Mouse (Mus musculus) embryonic facial prominence, embryonic 11.5 days (tissue): Measurements from ENCODE around the gene Lce3e. TPM values are rescaled to one million over a fixed set of nuclear protein-coding genes. Genes with fewer than 3 reads are reported as not detected.

Source experiments
- ATAC-seq: fragments of 200-750 bp; cut with Nextera tagmentation; replicated peaks from 2 replicates; pipeline ENCODE4 v1.8.0; 2017; ENCODE audit warnings: low read depth; ENCODE audit not compliant: insufficient number of reproducible peaks, low FRiP score, low TSS enrichment
- DNase-seq: peaks from one replicate; pipeline ENCODE4 v3.0.0-alpha.2; 2015; ENCODE audit warnings: low spot score
- H3K27ac ChIP-seq: fragments of 300-500 bp; sonication (generic); replicated peaks from 2 replicates; pipeline ENCODE4 v1.5.1; 2014; ENCODE audit warnings: mild to moderate bottlenecking, low read depth, low read length, control low read depth
- H3K27me3 ChIP-seq: fragments of 300-500 bp; sonication (generic); 2 replicates; pipeline ENCODE4 v1.6.1; 2014; ENCODE audit warnings: mild to moderate bottlenecking, low read length, moderate library complexity, mixed read lengths; ENCODE audit not compliant: control insufficient read depth, insufficient read depth
- H3K36me3 ChIP-seq: fragments of 300-500 bp; sonication (generic); replicated peaks from 2 replicates; pipeline ENCODE4 v1.6.1; 2014; ENCODE audit warnings: low read depth, mild to moderate bottlenecking, low read length, moderate library complexity, mixed read lengths; ENCODE audit not compliant: control insufficient read depth, insufficient read depth
- H3K4me1 ChIP-seq: fragments of 300-500 bp; sonication (generic); 2 replicates; pipeline ENCODE4 v1.6.1; 2014; ENCODE audit warnings: low read length, mixed read lengths; ENCODE audit not compliant: control insufficient read depth, insufficient read depth
- H3K4me2 ChIP-seq: fragments of 300-500 bp; sonication (generic); 2 replicates; pipeline ENCODE4 v1.6.1; 2014; ENCODE audit warnings: low read depth, mild to moderate bottlenecking, control low read depth, low read length, moderate library complexity
- H3K4me3 ChIP-seq: fragments of 300-500 bp; sonication (generic); 2 replicates; pipeline ENCODE4 v1.5.1; 2014; ENCODE audit warnings: low read depth, low read length, control low read depth
- H3K9ac ChIP-seq: fragments of 300-500 bp; sonication (generic); replicated peaks from 2 replicates; pipeline ENCODE4 v1.6.1; 2014; ENCODE audit warnings: mild to moderate bottlenecking, control low read depth, low read length
- H3K9me3 ChIP-seq: fragments of 300-500 bp; sonication (generic); replicated peaks from 2 replicates; pipeline ENCODE4 v1.6.1; 2016; ENCODE audit warnings: mild to moderate bottlenecking, low read length, inconsistent platforms, mixed read lengths; ENCODE audit not compliant: control insufficient read depth
- WGBS: fragments of 180-500 bp; shearing (Covaris S2); extraction: QIAGEN DNeasy Blood & Tissue Kit; methylation state at CpG from one replicate; pipeline ENCODE4 v1.1.7; 2014; 5-methylcytosine and 5-hydroxymethylcytosine counted together
- polyA plus RNA-seq: library from polyadenylated mRNA; unstranded; fragments of >200 nt; fragmentation: Nextera tagmentation; extraction: Ambion mirVana; gene quantifications from 2 replicates; pipeline ENCODE4 v1.2.1, GENCODE M21; 2014

Lce3e gene
- polyA plus RNA-seq, 1 experiment from 2014 or later = not detected

DNA sequence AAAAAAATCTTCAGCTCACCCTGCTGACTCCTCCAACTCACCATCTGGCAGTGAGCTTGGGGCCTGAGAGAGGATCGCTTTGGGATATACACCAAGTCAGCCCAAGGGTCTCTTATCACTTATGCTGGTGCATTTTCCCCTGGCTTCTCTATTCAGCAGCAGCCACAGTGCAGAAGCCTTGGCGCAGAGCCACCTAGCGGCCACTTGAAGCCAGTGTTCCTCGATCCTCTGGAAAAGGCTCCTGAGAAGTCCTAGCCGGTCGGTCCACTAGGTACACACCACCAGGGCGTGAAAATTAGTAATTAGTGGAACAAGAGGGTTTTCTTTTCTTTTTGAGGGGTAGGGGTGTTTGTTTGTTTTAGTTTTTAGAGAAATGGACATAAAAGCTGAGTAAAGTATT, 31.8 kb downstream of the Lce3e start:
- no peak overlapping the region for H3K4me2 ChIP-seq
- H3K9me3 ChIP-seq = no peaks in the 10 kb centered on the region
- peak; percentile 87 for ATAC-seq
- no peak overlapping the region for H3K27ac ChIP-seq
- no peaks in the 10 kb centered on the region for H3K27me3 ChIP-seq
- no peak overlapping the region for H3K9ac ChIP-seq
- WGBS = 5% methylated on average over 7 of the region's 7 CpGs
- DNase-seq = peak; percentile 86
- no peak overlapping the region for H3K4me3 ChIP-seq
- H3K36me3 ChIP-seq = no peaks in the 10 kb centered on the region
- no peaks in the 10 kb centered on the region for H3K4me1 ChIP-seq

DNA sequence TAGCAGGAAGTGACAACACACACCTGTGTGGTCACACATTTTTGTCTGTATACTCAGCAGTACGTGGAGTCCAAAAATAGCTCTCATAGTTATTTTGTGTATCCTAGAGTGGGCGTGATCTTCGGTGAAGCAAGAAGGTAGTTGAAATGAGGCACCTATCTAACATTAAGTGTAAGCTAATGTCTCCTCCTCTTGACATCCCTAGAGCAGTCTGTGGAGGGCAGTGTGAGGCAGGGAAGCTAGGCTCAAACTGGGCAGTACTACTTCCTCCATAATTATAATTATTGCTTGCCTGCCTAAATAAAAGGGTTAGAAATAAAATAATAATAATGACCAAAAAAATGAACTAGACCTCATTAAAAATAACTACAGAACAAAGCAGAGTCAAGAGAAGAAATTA, 33.8 kb downstream of the Lce3e start:
- DNase-seq = no peak
- no peak overlapping the region for H3K4me2 ChIP-seq
- H3K4me1 ChIP-seq = no peaks in the 10 kb centered on the region
- no peak for ATAC-seq
- H3K36me3 ChIP-seq = no peaks in the 10 kb centered on the region
- WGBS = 86% methylated on average over 3 of the region's 3 CpGs
- no peak overlapping the region for H3K27ac ChIP-seq
- no peaks in the 10 kb centered on the region for H3K9me3 ChIP-seq
- no peaks in the 10 kb centered on the region for H3K27me3 ChIP-seq
- H3K4me3 ChIP-seq = no peak overlapping the region
- no peak overlapping the region for H3K9ac ChIP-seq

- Histone ChIP-seq H3K9ac (no peak overlapping the region), H3K27ac (no peak overlapping the region), H3K4me2 (no peak overlapping the region), H3K9me3 (no peaks in the 10 kb centered on the region), H3K27me3 (no peaks in the 10 kb centered on the region), H3K36me3 (no peaks in the 10 kb centered on the region), H3K4me3 (no peak overlapping the region), H3K4me1 (no peaks in the 10 kb centered on the region)
- ATAC-seq = no peak
- 74% methylated on average over 4 of the region's 4 CpGs for WGBS
- no peak for DNase-seq
Observed at GRCm38 (mm10) chr3:93002843-93003242, 36.0 kb downstream of the Lce3e start.

GRCm38 (mm10) chr3:93014378-93014801, 47.5 kb downstream of the Lce3e start:
- Histone ChIP-seq H3K27me3 (no peaks in the 10 kb centered on the region), H3K36me3 (no peaks in the 10 kb centered on the region), H3K4me1 (no peaks in the 10 kb centered on the region), H3K9ac (peak overlapping the region; percentile 66), H3K4me3 (peak overlapping the region; percentile 39), H3K27ac (no peak overlapping the region), H3K9me3 (no peaks in the 10 kb centered on the region), H3K4me2 (peak overlapping the region; percentile 64)
- peak; percentile 87 for ATAC-seq
- WGBS = under 1% methylated on average over 23 of the region's 24 CpGs
- peak; percentile 76 for DNase-seq

DNA sequence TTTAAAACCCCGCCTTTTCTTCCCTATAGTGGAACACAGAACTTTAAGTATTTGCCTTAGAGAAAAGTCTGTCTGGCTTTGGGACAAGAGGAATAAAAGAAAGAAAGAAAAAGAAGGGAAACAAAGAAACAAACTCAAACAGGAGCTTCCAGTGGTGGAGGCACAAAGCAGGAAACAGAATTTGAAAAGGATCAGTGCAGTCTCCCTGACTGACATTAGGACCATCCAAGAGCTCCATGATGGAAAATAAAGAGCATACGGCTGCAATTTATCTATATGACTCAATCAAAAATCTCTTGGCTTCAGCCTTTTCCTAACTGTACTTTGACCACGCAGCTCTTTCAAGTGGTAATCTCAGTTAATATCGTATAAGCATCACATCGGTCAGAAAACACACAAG, 48.0 kb downstream of the Lce3e start:
- H3K27me3 ChIP-seq = no peaks in the 10 kb centered on the region
- H3K27ac ChIP-seq = no peak overlapping the region
- H3K4me1 ChIP-seq = no peaks in the 10 kb centered on the region
- H3K4me3 ChIP-seq = peak overlapping the region; percentile 39
- ATAC-seq (no peak), DNase-seq (no peak)
- WGBS = 25% methylated on average over 5 of the region's 5 CpGs
- no peaks in the 10 kb centered on the region for H3K36me3 ChIP-seq
- H3K4me2 ChIP-seq = peak overlapping the region; percentile 64
- no peaks in the 10 kb centered on the region for H3K9me3 ChIP-seq
- H3K9ac ChIP-seq = peak overlapping the region; percentile 66

DNA sequence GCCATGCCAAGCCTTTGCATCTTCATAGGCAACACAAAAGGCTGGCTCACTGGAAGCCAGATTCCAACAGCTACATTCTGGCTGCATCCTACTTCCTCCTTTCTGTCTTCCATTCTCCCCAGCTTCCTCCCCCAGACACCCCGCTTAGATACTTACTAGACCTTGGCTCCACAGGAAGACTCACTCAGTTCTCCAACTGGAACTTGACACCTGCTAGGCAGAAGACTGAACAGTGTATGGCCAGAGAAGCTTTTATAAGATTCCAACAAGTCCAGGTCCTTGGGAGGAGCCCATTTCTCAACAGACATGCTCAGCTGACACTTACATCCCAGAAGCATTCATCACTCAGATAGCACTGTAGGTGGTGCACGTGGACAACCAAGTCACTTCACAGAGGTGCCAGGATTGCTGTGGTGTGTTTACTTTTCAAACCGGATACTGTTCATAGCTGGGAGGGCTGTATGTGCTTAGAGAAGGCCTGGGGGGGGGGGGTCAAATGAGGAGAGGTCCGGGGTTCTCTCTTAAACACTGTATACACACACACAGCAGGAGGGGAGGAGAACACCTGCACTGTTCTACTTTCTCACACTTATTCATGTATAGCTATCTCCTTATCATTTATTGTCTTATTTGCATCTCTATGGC, 48.7 kb downstream of the Lce3e start, which contains the start of gene Crct1:
TSS of gene Crct1 (minus strand) at position 228 of the 645 bp plus-strand sequence.
- WGBS = 61% methylated on average over 4 of the region's 4 CpGs

More for the DNA sequence above, 48.7 kb downstream of the Lce3e start, which contains the start of gene Crct1:
- H3K27ac ChIP-seq = no peak within 1 kb of the TSS
- peak within 1 kb of the TSS; percentile 66 for H3K9ac ChIP-seq
- H3K27me3 ChIP-seq = no peaks in the 10 kb centered on the region
- DNase-seq (no peak), ATAC-seq (no peak)
- no peaks in the 10 kb centered on the region for H3K9me3 ChIP-seq
- H3K4me1 ChIP-seq = no peaks in the 10 kb centered on the region
- H3K36me3 ChIP-seq = no peaks in the 10 kb centered on the region
- H3K4me2 ChIP-seq = peak within 1 kb of the TSS; percentile 64
- H3K4me3 ChIP-seq = peak within 1 kb of the TSS; percentile 39

Other genes starting within 250 kb of the Lce3e start
- not detected in 2 replicates for gene Lce1f, start 246.7 kb upstream of the Lce3e start, polyA plus RNA-seq
- gene Gm38119, start 228.0 kb upstream of the Lce3e start, polyA plus RNA-seq = not detected in 2 replicates
- gene Lce1g, start 214.7 kb upstream of the Lce3e start, polyA plus RNA-seq = not detected in 2 replicates
- gene Lce1h, start 202.0 kb upstream of the Lce3e start, polyA plus RNA-seq = not detected in 2 replicates
- gene Lce1i, start 188.2 kb upstream of the Lce3e start, polyA plus RNA-seq = not detected in 2 replicates
- gene Lce1j, start 176.5 kb upstream of the Lce3e start, polyA plus RNA-seq = not detected in 2 replicates
- gene Lce1k, start 159.2 kb upstream of the Lce3e start, polyA plus RNA-seq = not detected in 2 replicates
- gene Kprp, start 139.8 kb upstream of the Lce3e start, polyA plus RNA-seq = not detected in 2 replicates
- gene Lce1l, start 115.8 kb upstream of the Lce3e start, polyA plus RNA-seq = not detected in 2 replicates
- not detected in 2 replicates for gene 2310050C09Rik, start 96.8 kb upstream of the Lce3e start, polyA plus RNA-seq
- gene Lce3a, start 40.8 kb upstream of the Lce3e start, polyA plus RNA-seq = not detected in 2 replicates
- not detected in 2 replicates for gene Lce3b, start 34.1 kb upstream of the Lce3e start, polyA plus RNA-seq
- not detected in 2 replicates for gene Lce3c, start 22.6 kb upstream of the Lce3e start, polyA plus RNA-seq
- not detected in 2 replicates for gene Lce3d, start 9.7 kb upstream of the Lce3e start, polyA plus RNA-seq
- gene Lce3f, start 25.2 kb downstream of the Lce3e start, polyA plus RNA-seq = not detected in 2 replicates
- gene Crct1, start 48.6 kb downstream of the Lce3e start, polyA plus RNA-seq = 0.70 TPM in 1 of 2 replicates, not detected in the other
- gene Lce1m, start 52.0 kb downstream of the Lce3e start, polyA plus RNA-seq = not detected in 2 replicates
- not detected in 2 replicates for gene Gm4858, start 101.8 kb downstream of the Lce3e start, polyA plus RNA-seq
- gene Crnn, start 177.7 kb downstream of the Lce3e start, polyA plus RNA-seq = not detected in 2 replicates
- gene Flg2, start 230.2 kb downstream of the Lce3e start, polyA plus RNA-seq = not detected in 2 replicates